Mouse (Mus musculus): ENCODE results near the gene Atrnl1. TPM values are rescaled to one million over a fixed set of nuclear protein-coding genes. Genes with fewer than 3 reads are reported as not detected.

The Atrnl1 gene
- polyA plus RNA-seq, 1 experiment, result 5.6 TPM

DNA sequence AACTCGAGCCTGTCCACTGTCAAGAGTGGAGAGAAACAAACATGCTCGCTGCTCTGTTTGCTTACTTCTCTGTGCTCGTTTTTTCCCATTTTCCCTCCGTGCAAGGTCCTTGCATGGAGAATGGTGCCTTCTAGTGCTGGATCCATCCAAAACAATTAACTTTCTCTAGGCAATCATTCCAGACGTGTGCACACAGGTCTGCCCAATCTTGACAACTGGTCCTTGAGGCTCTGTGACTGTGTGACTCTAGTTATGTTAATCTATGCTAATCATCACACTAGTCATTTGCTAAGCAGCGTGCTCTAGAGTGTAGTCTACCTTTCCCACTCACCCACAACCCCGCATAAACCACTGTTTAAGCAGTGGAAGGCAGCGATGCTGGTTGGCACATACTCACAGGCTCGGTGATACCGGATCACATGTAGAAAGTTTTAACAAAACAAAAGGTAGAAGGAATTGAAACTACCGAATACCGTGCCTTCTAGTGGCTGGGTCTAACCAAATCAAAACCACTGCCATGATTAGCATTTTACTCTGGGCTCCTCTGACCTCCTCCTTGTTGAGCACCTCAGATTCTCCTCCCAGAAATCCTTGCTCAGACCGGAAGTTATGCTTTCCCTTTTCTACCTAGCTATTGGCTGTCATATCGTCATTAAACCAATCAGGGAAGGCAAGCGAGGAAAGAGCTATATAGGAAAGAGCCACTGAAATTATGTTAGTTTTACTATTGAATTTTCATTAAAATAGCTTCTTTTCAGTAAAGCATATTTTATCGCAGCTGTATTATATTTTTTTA is 153.9 kb downstream of the Atrnl1 start:
- Histone ChIP-seq H3K4me1 (ENCODE audit: control insufficient read depth, insufficient read depth, insufficient read length) (no peaks in the 10 kb centered on the region), H3K36me3 (ENCODE audit: control insufficient read depth, insufficient read depth, low read length) (no peaks in the 10 kb centered on the region), H3K27me3 (ENCODE audit: control insufficient read depth, insufficient read depth, low read length) (no peaks in the 10 kb centered on the region), H3K27ac (ENCODE audit: insufficient read depth, low read length) (no peak overlapping the region), H3K4me3 (ENCODE audit: extremely low read depth, insufficient read depth, insufficient read length) (no peak overlapping the region)
- DNase-seq (ENCODE audit: low read depth in 1 of 2, low spot score in 2 of 2), result no peak
- no peak for TF ChIP-seq POLR2A (IDR thresholded peaks at IDR 0.05; ENCODE audit: low read depth, low read length)
- TF ChIP-seq CTCF (IDR thresholded peaks at IDR 0.05; ENCODE audit: extremely low read depth, insufficient read depth, insufficient read length, insufficient replicate concordance), result no peak
- 87% methylated on average over 16 of the region's 16 CpGs for WGBS

DNA sequence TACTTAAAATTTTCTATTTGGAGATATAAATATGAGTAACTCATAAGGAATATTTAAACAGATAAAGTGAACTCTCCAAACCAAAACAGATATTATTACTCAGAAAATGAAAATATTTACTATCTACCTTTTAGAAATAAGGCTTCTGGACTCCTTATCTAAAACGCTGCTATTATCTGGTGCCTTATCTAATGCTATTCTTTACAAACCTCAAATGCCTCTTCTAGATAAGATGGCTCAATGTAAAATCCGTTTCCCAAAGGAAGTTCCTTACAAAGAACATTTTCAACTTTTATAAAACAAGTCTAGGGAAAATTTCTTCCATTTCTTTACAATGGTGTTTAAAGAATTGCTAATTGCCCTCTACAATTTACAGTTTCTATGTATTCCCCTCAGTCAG is 156.2 kb downstream of the Atrnl1 start:
- WGBS, result 76% methylated on average over 2 of the region's 2 CpGs
- Histone ChIP-seq H3K4me1 (ENCODE audit: control insufficient read depth, insufficient read depth, insufficient read length) (no peaks in the 10 kb centered on the region), H3K36me3 (ENCODE audit: control insufficient read depth, insufficient read depth, low read length) (no peaks in the 10 kb centered on the region), H3K27me3 (ENCODE audit: control insufficient read depth, insufficient read depth, low read length) (no peaks in the 10 kb centered on the region), H3K27ac (ENCODE audit: insufficient read depth, low read length) (no peak overlapping the region), H3K4me3 (ENCODE audit: extremely low read depth, insufficient read depth, insufficient read length) (no peak overlapping the region)
- DNase-seq (ENCODE audit: low read depth in 1 of 2, low spot score in 2 of 2), result no peak
- TF ChIP-seq POLR2A (IDR thresholded peaks at IDR 0.05; ENCODE audit: low read depth, low read length) (no peak), CTCF (IDR thresholded peaks at IDR 0.05; ENCODE audit: extremely low read depth, insufficient read depth, insufficient read length, insufficient replicate concordance) (no peak)

DNA sequence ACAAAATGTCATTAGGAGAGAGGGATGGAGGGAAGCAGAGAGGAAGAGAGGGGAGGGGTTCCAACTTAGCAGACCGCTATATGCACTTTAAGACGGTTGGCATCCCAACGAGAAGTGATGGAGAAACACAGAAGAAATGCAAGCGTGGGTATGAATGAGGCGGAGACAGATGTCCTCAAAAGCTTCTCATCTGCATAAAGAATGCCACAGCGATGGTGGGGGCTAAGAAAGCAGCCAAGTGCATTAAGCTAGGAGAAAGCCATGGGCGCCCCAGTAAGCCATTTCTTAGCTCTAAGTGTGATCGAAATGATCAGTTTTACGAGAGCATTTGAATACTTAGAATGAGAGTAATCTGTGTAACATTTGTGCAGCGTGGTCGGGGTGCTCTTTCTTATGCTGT is 157.8 kb downstream of the Atrnl1 start:
- no peaks in the 10 kb centered on the region for H3K4me1 ChIP-seq (ENCODE audit: control insufficient read depth, insufficient read depth, insufficient read length)
- WGBS, result 92% methylated on average over 11 of the region's 11 CpGs
- no peak overlapping the region for H3K27ac ChIP-seq (ENCODE audit: insufficient read depth, low read length)
- H3K36me3 ChIP-seq (ENCODE audit: control insufficient read depth, insufficient read depth, low read length), result no peaks in the 10 kb centered on the region
- DNase-seq (ENCODE audit: low read depth in 1 of 2, low spot score in 2 of 2), result no peak
- TF ChIP-seq POLR2A (IDR thresholded peaks at IDR 0.05; ENCODE audit: low read depth, low read length), result no peak
- TF ChIP-seq CTCF (IDR thresholded peaks at IDR 0.05; ENCODE audit: extremely low read depth, insufficient read depth, insufficient read length, insufficient replicate concordance), result no peak
- no peaks in the 10 kb centered on the region for H3K27me3 ChIP-seq (ENCODE audit: control insufficient read depth, insufficient read depth, low read length)
- H3K4me3 ChIP-seq (ENCODE audit: extremely low read depth, insufficient read depth, insufficient read length), result no peak overlapping the region

DNA sequence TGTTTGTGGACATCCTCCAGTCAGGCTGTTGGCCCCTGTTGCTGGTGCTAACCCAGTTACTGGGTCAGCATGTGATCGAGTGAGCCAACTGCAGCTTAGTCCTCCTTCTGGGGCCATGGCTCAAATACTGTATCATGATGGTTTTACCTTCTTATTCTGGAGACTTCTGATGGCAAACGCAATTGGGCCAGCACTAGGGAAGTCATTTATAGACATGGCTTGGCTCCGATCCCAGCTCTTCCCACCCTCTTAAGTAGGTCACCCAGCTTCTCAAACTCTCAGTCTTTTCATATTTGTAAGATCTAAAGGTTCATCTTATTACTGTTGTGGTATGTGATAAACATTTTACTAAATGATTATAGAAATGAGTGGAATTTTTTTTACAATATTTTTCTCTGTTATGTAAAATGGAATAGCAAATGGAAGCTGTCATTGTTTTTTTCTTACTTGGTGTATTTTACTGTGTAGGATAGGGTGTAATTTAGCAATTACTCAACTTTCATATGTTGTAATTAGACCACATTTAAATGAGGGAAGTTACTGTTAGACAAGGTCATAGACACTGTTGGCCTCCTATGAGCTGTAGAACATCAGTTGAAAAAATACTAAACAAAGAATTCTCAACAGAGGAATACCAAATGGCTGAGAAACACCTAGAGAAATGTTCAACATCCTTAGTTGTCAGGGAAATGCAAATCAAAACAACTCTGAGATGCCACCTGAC is 171.7 kb downstream of the Atrnl1 start:
- Histone ChIP-seq H3K27ac (ENCODE audit: insufficient read depth, low read length) (no peak overlapping the region), H3K4me3 (ENCODE audit: extremely low read depth, insufficient read depth, insufficient read length) (no peak overlapping the region), H3K27me3 (ENCODE audit: control insufficient read depth, insufficient read depth, low read length) (no peaks in the 10 kb centered on the region), H3K4me1 (ENCODE audit: control insufficient read depth, insufficient read depth, insufficient read length) (no peaks in the 10 kb centered on the region), H3K36me3 (ENCODE audit: control insufficient read depth, insufficient read depth, low read length) (no peaks in the 10 kb centered on the region)
- TF ChIP-seq POLR2A (IDR thresholded peaks at IDR 0.05; ENCODE audit: low read depth, low read length) (no peak), CTCF (IDR thresholded peaks at IDR 0.05; ENCODE audit: extremely low read depth, insufficient read depth, insufficient read length, insufficient replicate concordance) (no peak)
- DNase-seq (ENCODE audit: low read depth in 1 of 2, low spot score in 2 of 2), result no peak
- 84% methylated on average over 3 of the region's 3 CpGs for WGBS

DNA sequence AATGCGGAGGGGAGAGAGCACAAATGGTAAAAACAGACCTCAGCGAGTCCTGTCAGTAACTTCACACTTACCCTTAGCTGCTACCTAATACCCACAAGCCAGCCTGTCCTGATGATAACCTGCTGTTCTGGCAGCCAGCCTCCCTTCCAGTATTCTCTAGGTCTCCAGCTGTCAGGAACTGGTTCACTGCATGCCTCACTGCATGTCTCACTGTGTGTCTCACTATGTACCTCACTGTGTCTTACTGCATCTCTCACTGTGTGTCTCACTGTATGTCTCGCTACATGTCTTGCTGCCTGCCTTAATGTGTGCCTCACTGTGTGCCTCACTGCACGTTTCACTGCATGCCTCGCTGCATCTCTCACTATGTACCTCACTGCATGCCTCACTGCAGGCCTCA is 175.9 kb downstream of the Atrnl1 start:
- H3K4me3 ChIP-seq (ENCODE audit: extremely low read depth, insufficient read depth, insufficient read length), result no peak overlapping the region
- H3K4me1 ChIP-seq (ENCODE audit: control insufficient read depth, insufficient read depth, insufficient read length), result no peaks in the 10 kb centered on the region
- no peaks in the 10 kb centered on the region for H3K36me3 ChIP-seq (ENCODE audit: control insufficient read depth, insufficient read depth, low read length)
- TF ChIP-seq POLR2A (IDR thresholded peaks at IDR 0.05; ENCODE audit: low read depth, low read length) (no peak), CTCF (IDR thresholded peaks at IDR 0.05; ENCODE audit: extremely low read depth, insufficient read depth, insufficient read length, insufficient replicate concordance) (no peak)
- no peak for DNase-seq (ENCODE audit: low read depth in 1 of 2, low spot score in 2 of 2)
- no peaks in the 10 kb centered on the region for H3K27me3 ChIP-seq (ENCODE audit: control insufficient read depth, insufficient read depth, low read length)
- H3K27ac ChIP-seq (ENCODE audit: insufficient read depth, low read length), result no peak overlapping the region
- 88% methylated on average over 5 of the region's 5 CpGs for WGBS

DNA sequence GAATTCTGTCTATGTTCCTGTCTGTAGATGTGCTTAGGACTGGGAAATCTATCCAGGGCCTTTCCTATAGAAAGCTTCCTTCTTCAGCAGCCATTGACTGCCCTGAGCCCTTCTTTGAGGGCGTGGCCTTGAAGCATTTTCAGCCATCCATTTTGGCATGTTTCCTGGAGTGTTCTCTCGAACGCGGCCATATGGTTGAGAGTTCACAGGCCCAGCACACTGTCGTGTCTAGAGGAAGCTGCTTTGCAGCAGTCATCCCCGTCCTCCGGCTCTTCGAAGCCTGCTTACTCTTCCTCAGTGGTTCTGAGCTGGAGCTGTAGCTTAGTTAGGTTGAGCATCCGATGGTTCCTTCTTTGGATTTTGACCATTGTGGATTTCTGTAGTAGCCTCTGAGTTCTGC is 191.4 kb downstream of the Atrnl1 start:
- no peak for TF ChIP-seq POLR2A (IDR thresholded peaks at IDR 0.05; ENCODE audit: low read depth, low read length)
- no peak for TF ChIP-seq CTCF (IDR thresholded peaks at IDR 0.05; ENCODE audit: extremely low read depth, insufficient read depth, insufficient read length, insufficient replicate concordance)

More for the DNA sequence above, 191.4 kb downstream of the Atrnl1 start:
- Histone ChIP-seq H3K27ac (ENCODE audit: insufficient read depth, low read length) (no peak overlapping the region), H3K36me3 (ENCODE audit: control insufficient read depth, insufficient read depth, low read length) (no peaks in the 10 kb centered on the region), H3K4me3 (ENCODE audit: extremely low read depth, insufficient read depth, insufficient read length) (no peak overlapping the region), H3K4me1 (ENCODE audit: control insufficient read depth, insufficient read depth, insufficient read length) (peaks cover 2% of the 10 kb centered on the region; the same call in 1 of the 2 replicates), H3K27me3 (ENCODE audit: control insufficient read depth, insufficient read depth, low read length) (no peaks in the 10 kb centered on the region)
- WGBS, result 91% methylated on average over 9 of the region's 9 CpGs
- DNase-seq (ENCODE audit: low read depth in 1 of 2, low spot score in 2 of 2), result no peak
